Comparison of ENCODE assay signal across 10 mouse cellular contexts in genomic region chr10:3810476-3811273, GRCm38 (mm10).
DNase-seq lines count a peak whose midpoint lies in the region; ATAC-seq and TF ChIP-seq lines count a peak whose summit lies in the region.
"Had no signal": no experiment of that assay in that cellular context is flagged by ENCODE, and none has a peak within 500 bp of the region (broad histone marks: within the 10 kb centered on the region; RNA-seq: fewer than 3 reads in every experiment).

No protein-coding gene starts in this region.

- peak; percentile 43 for DNase-seq in lung, embryonic 14.5 days
- DNase-seq in lung, postnatal 0 days (ENCODE audit: low spot score) = no peak
- peak; percentile 78 to 90 for DNase-seq in heart, adult 18-20 months
- peak; percentile 70 for DNase-seq in kidney, adult 2 months
- no peak for DNase-seq in embryo, embryonic 10 days (ENCODE audit: low spot score)
- no peak for DNase-seq in midbrain, embryonic 11.5 days (ENCODE audit: low spot score, missing footprints)
- DNase-seq: midbrain, embryonic 14.5 days had no signal

- H3K9ac ChIP-seq in lung, embryonic 14.5 days = no peak overlapping the region
- H3K9ac ChIP-seq in lung, postnatal 0 days (replicated peaks; ENCODE audit: low read depth) = no peak overlapping the region
- no peak overlapping the region for H3K9ac ChIP-seq in stomach, embryonic 16.5 days (ENCODE audit: low read length)
- no peak overlapping the region for H3K9ac ChIP-seq in midbrain, embryonic 13.5 days (replicated peaks)
- H3K9ac ChIP-seq in midbrain, embryonic 11.5 days (ENCODE audit: low read length) = no peak overlapping the region

- TF ChIP-seq POLR2A in kidney, adult 2 months (IDR thresholded peaks at IDR 0.05; ENCODE audit: low read depth, low read length) = no peak

- no peaks in the 10 kb centered on the region for H3K9me3 ChIP-seq in lung, embryonic 14.5 days (ENCODE audit: low read depth, low read length)
- no peaks in the 10 kb centered on the region for H3K9me3 ChIP-seq in lung, postnatal 0 days (ENCODE audit: low read length)
- H3K9me3 ChIP-seq in stomach, embryonic 16.5 days (replicated peaks; ENCODE audit: control insufficient read depth, low read length) = no peaks in the 10 kb centered on the region
- no peaks in the 10 kb centered on the region for H3K9me3 ChIP-seq in midbrain, embryonic 13.5 days
- no peaks in the 10 kb centered on the region for H3K9me3 ChIP-seq in midbrain, embryonic 11.5 days (ENCODE audit: control insufficient read depth, low read length)

- no peak overlapping the region for H3K4me2 ChIP-seq in lung, embryonic 14.5 days
- no peak overlapping the region for H3K4me2 ChIP-seq in lung, postnatal 0 days (replicated peaks; ENCODE audit: low read depth, low read length)
- H3K4me2 ChIP-seq in stomach, embryonic 16.5 days (ENCODE audit: low read depth, low read length) = no peak overlapping the region
- H3K4me2 ChIP-seq in midbrain, embryonic 13.5 days (replicated peaks) = no peak overlapping the region
- H3K4me2 ChIP-seq in midbrain, embryonic 11.5 days = no peak overlapping the region

- no peak for TF ChIP-seq CTCF in lung, embryonic 14.5 days (IDR thresholded peaks at IDR 0.05; ENCODE audit: low read depth)
- no peak for TF ChIP-seq CTCF in lung, postnatal 0 days (IDR thresholded peaks at IDR 0.05)
- TF ChIP-seq CTCF in kidney, adult 2 months (conservative IDR thresholded peaks at IDR 0.05; ENCODE audit: insufficient read depth, insufficient read length, low read depth, low read length) = no peak

- 42% methylated on average over 10 of the region's 10 CpGs for WGBS in lung, embryonic 14.5 days
- 50% methylated on average over 10 of the region's 10 CpGs for WGBS in lung, postnatal 0 days
- WGBS in kidney, adult 2 months = 46% methylated on average over 10 of the region's 10 CpGs
- 45% methylated on average over 10 of the region's 10 CpGs for WGBS in stomach, embryonic 16.5 days
- WGBS in midbrain, embryonic 13.5 days = 75% methylated on average over 10 of the region's 10 CpGs
- WGBS in midbrain, embryonic 11.5 days = 76% methylated on average over 10 of the region's 10 CpGs

- no peaks in the 10 kb centered on the region for H3K36me3 ChIP-seq in lung, embryonic 14.5 days (ENCODE audit: insufficient read depth)
- no peaks in the 10 kb centered on the region for H3K36me3 ChIP-seq in lung, postnatal 0 days (ENCODE audit: insufficient read depth, low read length)
- no peaks in the 10 kb centered on the region for H3K36me3 ChIP-seq in kidney, adult 2 months (ENCODE audit: control insufficient read depth, insufficient read depth, low read length)
- H3K36me3 ChIP-seq in stomach, embryonic 16.5 days (ENCODE audit: control insufficient read depth, insufficient read depth, low read length) = no peaks in the 10 kb centered on the region
- no peaks in the 10 kb centered on the region for H3K36me3 ChIP-seq in midbrain, embryonic 13.5 days
- H3K36me3 ChIP-seq in midbrain, embryonic 11.5 days (ENCODE audit: control insufficient read depth, insufficient read depth, low read length) = no peaks in the 10 kb centered on the region

- TF ChIP-seq EP300 in lung, postnatal 0 days (IDR thresholded peaks at IDR 0.05) = no peak

- peaks cover 4% of the 10 kb centered on the region; the same call in 1 of the 2 replicates for H3K4me1 ChIP-seq in lung, embryonic 14.5 days (ENCODE audit: insufficient read depth)
- H3K4me1 ChIP-seq in lung, postnatal 0 days (ENCODE audit: insufficient read depth, low read depth, low read length) = no peaks in the 10 kb centered on the region
- H3K4me1 ChIP-seq in kidney, adult 2 months (ENCODE audit: control insufficient read depth, insufficient read depth, low read length) = 0 out of 2 replicates have a peak, but pooled peaks cover 2% of the 10 kb centered on the region
- H3K4me1 ChIP-seq in stomach, embryonic 16.5 days (ENCODE audit: control insufficient read depth, insufficient read depth, low read length) = peaks cover 6% of the 10 kb centered on the region; the same call in 1 of the 2 replicates
- no peaks in the 10 kb centered on the region for H3K4me1 ChIP-seq in midbrain, embryonic 13.5 days (replicated peaks)
- H3K4me1 ChIP-seq in midbrain, embryonic 11.5 days (ENCODE audit: control insufficient read depth, insufficient read depth, low read length) = no peaks in the 10 kb centered on the region

- H3K27ac ChIP-seq in lung, embryonic 14.5 days (ENCODE audit: low read depth) = no peak overlapping the region
- no peak overlapping the region for H3K27ac ChIP-seq in lung, postnatal 0 days (ENCODE audit: low read length)
- peak overlapping the region; percentile 27; the same call in 1 of the 2 replicates for H3K27ac ChIP-seq in kidney, adult 2 months (ENCODE audit: insufficient read depth, low read depth, low read length)
- 0 out of 2 replicates have a peak overlapping the region, but pooled peaks have one; percentile 4 for H3K27ac ChIP-seq in stomach, embryonic 16.5 days (ENCODE audit: low read length)
- H3K27ac ChIP-seq in midbrain, embryonic 13.5 days = no peak overlapping the region
- H3K27ac ChIP-seq in midbrain, embryonic 11.5 days (ENCODE audit: low read depth, low read length) = no peak overlapping the region
- H3K27ac ChIP-seq: left cerebral cortex, adult 2 months had no signal

- H3K4me3 ChIP-seq in lung, embryonic 14.5 days (ENCODE audit: low read depth, low read length) = no peak overlapping the region
- no peak overlapping the region for H3K4me3 ChIP-seq in lung, postnatal 0 days (ENCODE audit: low read depth, low read length)
- no peak overlapping the region for H3K4me3 ChIP-seq in kidney, adult 2 months (ENCODE audit: insufficient read depth, low read depth, low read length)
- H3K4me3 ChIP-seq in stomach, embryonic 16.5 days (replicated peaks; ENCODE audit: low read length) = no peak overlapping the region
- no peak overlapping the region for H3K4me3 ChIP-seq in midbrain, embryonic 13.5 days (replicated peaks)
- no peak overlapping the region for H3K4me3 ChIP-seq in midbrain, embryonic 11.5 days (ENCODE audit: low read depth, low read length)
- H3K4me3 ChIP-seq: left cerebral cortex, adult 2 months had no signal

- H3K27me3 ChIP-seq in lung, embryonic 14.5 days (ENCODE audit: insufficient read depth, low read length) = no peaks in the 10 kb centered on the region
- no peaks in the 10 kb centered on the region for H3K27me3 ChIP-seq in lung, postnatal 0 days (replicated peaks; ENCODE audit: insufficient read depth, low read length)
- no peaks in the 10 kb centered on the region for H3K27me3 ChIP-seq in kidney, adult 2 months (replicated peaks; ENCODE audit: control insufficient read depth, insufficient read depth, low read length)
- H3K27me3 ChIP-seq in stomach, embryonic 16.5 days (ENCODE audit: control insufficient read depth, insufficient read depth, low read length) = no peaks in the 10 kb centered on the region
- H3K27me3 ChIP-seq in midbrain, embryonic 13.5 days = no peaks in the 10 kb centered on the region
- H3K27me3 ChIP-seq in midbrain, embryonic 11.5 days (ENCODE audit: control insufficient read depth, insufficient read depth, low read length) = no peaks in the 10 kb centered on the region

- peak; percentile 86 for ATAC-seq in lung, embryonic 14.5 days (ENCODE audit: insufficient read depth)
- ATAC-seq in lung, postnatal 0 days = no peak; the same call in 1 of the 2 replicates
- peak; percentile 72; the same call in 1 of the 2 replicates for ATAC-seq in stomach, embryonic 16.5 days (ENCODE audit: insufficient read depth, low FRiP score)
- ATAC-seq in midbrain, embryonic 13.5 days = no peak
- ATAC-seq in midbrain, embryonic 11.5 days (ENCODE audit: low FRiP score) = no peak

Comparison
In these comparisons a context has a peak if more than half of its experiments do, and no peak if none do; other contexts are left out.
1. ATAC-seq: peak in lung, embryonic 14.5 days (single experiment) and stomach, embryonic 16.5 days (single experiment); none in lung, postnatal 0 days (single experiment), midbrain, embryonic 13.5 days (single experiment) and midbrain, embryonic 11.5 days (single experiment).
2. DNase-seq: peak in lung, embryonic 14.5 days (single experiment), heart, adult 18-20 months (2 of 2) and kidney, adult 2 months (single experiment); none in lung, postnatal 0 days (single experiment), embryo, embryonic 10 days (single experiment) and midbrain, embryonic 11.5 days (single experiment).
3. H3K27ac ChIP-seq: peak in kidney, adult 2 months (single experiment) and stomach, embryonic 16.5 days (single experiment); none in lung, embryonic 14.5 days (single experiment), lung, postnatal 0 days (single experiment), midbrain, embryonic 13.5 days (single experiment) and midbrain, embryonic 11.5 days (single experiment).